In genomic region chrX:109108117-109108805, GRCm38 (mm10) we compare ENCODE assay signal across 22 mouse cellular contexts.
"Had no signal": no experiment of that assay in that cellular context is flagged by ENCODE, and none has a peak within 500 bp of the region (broad histone marks: within the 10 kb centered on the region; RNA-seq: fewer than 3 reads in every experiment).

No protein-coding gene starts in this region.

- H3K27me3 ChIP-seq: kidney, embryonic 15.5 days; limb, embryonic 13.5 days; liver, embryonic 12.5 days; liver, embryonic 15.5 days; neural tube, embryonic 12.5 days; neural tube, embryonic 15.5 days had no signal

- H3K4me3 ChIP-seq: kidney, embryonic 15.5 days; limb, embryonic 13.5 days; liver, embryonic 12.5 days; liver, embryonic 15.5 days; neural tube, embryonic 12.5 days; neural tube, embryonic 15.5 days had no signal

- H3K4me1 ChIP-seq: limb, embryonic 13.5 days; neural tube, embryonic 12.5 days; neural tube, embryonic 15.5 days had no signal

- H3K9ac ChIP-seq: kidney, embryonic 15.5 days; limb, embryonic 13.5 days; liver, embryonic 12.5 days; liver, embryonic 15.5 days; neural tube, embryonic 12.5 days; neural tube, embryonic 15.5 days had no signal

- H3K27ac ChIP-seq: kidney, embryonic 15.5 days; limb, embryonic 13.5 days; liver, embryonic 12.5 days; liver, embryonic 15.5 days; neural tube, embryonic 12.5 days; neural tube, embryonic 15.5 days had no signal

- H3K9me3 ChIP-seq: kidney, embryonic 15.5 days; limb, embryonic 13.5 days; liver, embryonic 12.5 days; liver, embryonic 15.5 days; neural tube, embryonic 12.5 days; neural tube, embryonic 15.5 days had no signal

- DNase-seq: kidney, adult 11 months; kidney, adult 8-10 months; kidney, postnatal 14 days; kidney, postnatal 4 days; left cerebral cortex, postnatal 4 days; liver; lung, adult 2 months; lung, postnatal 14 days; lung, postnatal 4 days; midbrain, embryonic 14.5 days; right cerebral cortex, adult 18-20 months; right cerebral cortex, postnatal 14 days; right cerebral cortex, postnatal 4 days; thymus, adult 2 months; thymus, postnatal 14 days had no signal

- H3K4me2 ChIP-seq: kidney, embryonic 15.5 days; limb, embryonic 13.5 days; liver, embryonic 12.5 days; liver, embryonic 15.5 days; midbrain, embryonic 11.5 days; neural tube, embryonic 12.5 days; neural tube, embryonic 15.5 days had no signal

- H3K36me3 ChIP-seq: kidney, embryonic 15.5 days; limb, embryonic 13.5 days; liver, embryonic 12.5 days; liver, embryonic 15.5 days; neural tube, embryonic 12.5 days; neural tube, embryonic 15.5 days had no signal

- ATAC-seq: liver, embryonic 12.5 days had no signal
